Mouse (Mus musculus): ENCODE measurements around the gene Gm17651. TPM values are rescaled to one million over a fixed set of nuclear protein-coding genes. Genes with fewer than 3 reads are reported as not detected.

The Gm17651 gene
- polyA plus RNA-seq, 2 experiments from 2014 or later: not detected

GRCm38 (mm10) chr3:97678416-97678815 lies 3.9 kb upstream of the Gm17651 start:
- ATAC-seq: no peak

- no peak for ATAC-seq
These were observed 1.6 kb upstream of the Gm17651 start for GRCm38 (mm10) chr3:97676126-97676525.

- ATAC-seq: no peak
These were observed 7.3 kb downstream of the Gm17651 start for GRCm38 (mm10) chr3:97667093-97667675.

- ATAC-seq: no peak
These were observed 8.3 kb downstream of the Gm17651 start for GRCm38 (mm10) chr3:97666154-97666553.

GRCm38 (mm10) chr3:97665525-97665924 lies 9.0 kb downstream of the Gm17651 start:
- no peak for ATAC-seq

GRCm38 (mm10) chr3:97661206-97661605 lies 13.3 kb downstream of the Gm17651 start:
- no peak for ATAC-seq

- no peak for ATAC-seq
These were observed 14.7 kb downstream of the Gm17651 start for GRCm38 (mm10) chr3:97659746-97660145.

GRCm38 (mm10) chr3:97658426-97659193 lies 15.9 kb downstream of the Gm17651 start:
- ATAC-seq: peak; percentile 66

GRCm38 (mm10) chr3:97657655-97658411 lies 16.7 kb downstream of the Gm17651 start, which contains the start of gene Prkab2:
Gene Prkab2, plus strand, starts transcription at chr3:97658193.
- peak; percentile 91 for ATAC-seq

- no peak for ATAC-seq
These were observed 19.6 kb downstream of the Gm17651 start for GRCm38 (mm10) chr3:97654901-97655300.

- no peak for ATAC-seq
These were observed 20.7 kb downstream of the Gm17651 start for GRCm38 (mm10) chr3:97653781-97654180.

- no peak for ATAC-seq
These were observed 22.9 kb downstream of the Gm17651 start for GRCm38 (mm10) chr3:97651604-97652003.

GRCm38 (mm10) chr3:97649469-97649868 lies 25.0 kb downstream of the Gm17651 start:
- ATAC-seq: no peak

- no peak for ATAC-seq
These were observed 25.5 kb downstream of the Gm17651 start for GRCm38 (mm10) chr3:97649022-97649421.

GRCm38 (mm10) chr3:97648518-97648917 lies 26.0 kb downstream of the Gm17651 start:
- no peak for ATAC-seq

- ATAC-seq: no peak
These were observed 32.5 kb downstream of the Gm17651 start for GRCm38 (mm10) chr3:97642001-97642400.

GRCm38 (mm10) chr3:97641396-97641795 lies 33.1 kb downstream of the Gm17651 start:
- ATAC-seq: no peak

- no peak for ATAC-seq
These were observed 40.2 kb downstream of the Gm17651 start for GRCm38 (mm10) chr3:97634288-97634761.

- ATAC-seq: no peak
These were observed 41.0 kb downstream of the Gm17651 start for GRCm38 (mm10) chr3:97633456-97633855.

GRCm38 (mm10) chr3:97631258-97631860 lies 43.1 kb downstream of the Gm17651 start:
- no peak for ATAC-seq

- ATAC-seq: no peak
These were observed 43.7 kb downstream of the Gm17651 start for GRCm38 (mm10) chr3:97630746-97631145.

- no peak for ATAC-seq
These were observed 44.6 kb downstream of the Gm17651 start for GRCm38 (mm10) chr3:97629941-97630340.

Data from CD4-positive, CD25-positive, alpha-beta regulatory T cell, adult 4 months (primary cell).